Mouse (Mus musculus) C2C12 (cell line): Measurements from ENCODE around the gene Frmpd4. TPM values are rescaled to one million over a fixed set of nuclear protein-coding genes. Genes with fewer than 3 reads are reported as not detected.

Experiments
- H3K27me3 ChIP-seq: one replicate; pipeline ENCODE4 v1.6.1; 2011; ENCODE audit not compliant: control insufficient read depth, insufficient read depth, insufficient read length
- H3K36me3 ChIP-seq: one replicate; pipeline ENCODE4 v1.6.1; 2011; ENCODE audit not compliant: control insufficient read depth, insufficient read depth
- H3K4me3 ChIP-seq: one replicate; pipeline ENCODE4 v1.5.1; 2011; ENCODE audit warnings: mild to moderate bottlenecking, control low read depth; ENCODE audit not compliant: poor library complexity, insufficient read depth, severe bottlenecking
- H3K79me2 ChIP-seq: one replicate; pipeline ENCODE4 v1.6.1; 2011; ENCODE audit not compliant: control insufficient read depth, insufficient read depth
- H3K79me3 ChIP-seq: one replicate; pipeline ENCODE4 v1.6.1; 2011; ENCODE audit warnings: low read depth, control low read depth
- H3ac ChIP-seq: one replicate; pipeline ENCODE3; 2011; ENCODE audit warnings: low read depth; ENCODE audit not compliant: control insufficient read depth, insufficient read length
- CEBPB ChIP-seq: IDR thresholded peaks from one replicate; pipeline ENCODE4 v1.6.1; 2011; ENCODE audit warnings: low read depth, mild to moderate bottlenecking, control low read depth, moderate library complexity
- CTCF ChIP-seq: IDR thresholded peaks from one replicate; pipeline ENCODE4 v1.5.1; 2011; ENCODE audit not compliant: control insufficient read depth, insufficient read depth, insufficient read length
- FOSL1 ChIP-seq: IDR thresholded peaks from one replicate; pipeline ENCODE4 v1.8.0; 2011; ENCODE audit warnings: mild to moderate bottlenecking, low read length; ENCODE audit not compliant: poor library complexity, insufficient read depth, severe bottlenecking
- MAX ChIP-seq: IDR thresholded peaks from one replicate; pipeline ENCODE4 v1.6.1; 2011; ENCODE audit warnings: mild to moderate bottlenecking, control low read depth
- MYOD1 ChIP-seq: IDR thresholded peaks from one replicate; pipeline ENCODE4 v1.6.1; 2011; ENCODE audit warnings: low read depth; ENCODE audit not compliant: control insufficient read depth, insufficient read length
- MYOG ChIP-seq: IDR thresholded peaks from one replicate; pipeline ENCODE4 v1.6.1; 2011; ENCODE audit not compliant: control insufficient read depth, insufficient read length; ENCODE audit errors: extremely low read depth
- USF1 ChIP-seq: IDR thresholded peaks from one replicate; pipeline ENCODE4 v1.6.1; 2011; ENCODE audit warnings: low read depth, mild to moderate bottlenecking, control low read depth, moderate library complexity
- polyA plus RNA-seq: library from polyadenylated mRNA; unstranded; fragments of >200 nt; fragmentation: generic; extraction: Trizol; gene quantifications from one replicate; pipeline ENCODE4 v1.2.1, GENCODE M21; 2012; ENCODE audit warnings: missing spikeins

The Frmpd4 gene
- polyA plus RNA-seq, 1 experiment, result 0.04 TPM

DNA sequence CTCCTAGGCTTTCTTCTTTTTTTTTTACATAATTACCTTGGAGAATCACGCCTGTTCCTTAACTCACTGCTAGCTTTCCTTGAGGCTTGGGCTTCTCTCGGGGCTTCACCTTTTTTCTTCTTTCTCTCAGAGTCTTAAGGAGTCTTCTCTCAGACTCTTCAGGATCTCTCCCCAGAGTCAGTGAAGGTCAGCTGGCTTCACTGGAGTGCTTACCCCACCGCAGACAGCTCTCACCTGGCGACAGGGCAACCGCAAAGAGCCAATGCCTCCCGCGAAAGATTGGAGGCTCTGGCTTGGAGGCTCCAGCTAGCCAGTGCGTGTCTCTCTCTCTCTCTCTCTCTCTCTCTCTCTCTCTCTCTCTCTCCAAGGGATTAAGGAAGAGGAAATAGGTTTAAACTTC, 453.0 kb downstream of the Frmpd4 start:
- H3K27me3 ChIP-seq, result no peaks in the 10 kb centered on the region
- TF ChIP-seq FOSL1, result no peak
- TF ChIP-seq CEBPB, result no peak
- TF ChIP-seq MAX, result no peak
- no peak for TF ChIP-seq MYOD1
- no peak for TF ChIP-seq CTCF
- no peak for TF ChIP-seq USF1
- no peak for TF ChIP-seq MYOG
- no peak overlapping the region for H3ac ChIP-seq
- no peaks in the 10 kb centered on the region for H3K79me3 ChIP-seq
- H3K79me2 ChIP-seq, result no peaks in the 10 kb centered on the region
- no peaks in the 10 kb centered on the region for H3K36me3 ChIP-seq
- H3K4me3 ChIP-seq, result no peak overlapping the region

GRCm38 (mm10) chrX:168123589-168123965, 453.5 kb downstream of the Frmpd4 start:
- Histone ChIP-seq H3K27me3 (no peaks in the 10 kb centered on the region), H3ac (no peak overlapping the region), H3K4me3 (no peak overlapping the region), H3K79me2 (no peaks in the 10 kb centered on the region), H3K36me3 (no peaks in the 10 kb centered on the region), H3K79me3 (no peaks in the 10 kb centered on the region)
- TF ChIP-seq CEBPB (no peak), CTCF (no peak), MYOG (no peak), USF1 (no peak), MYOD1 (no peak), FOSL1 (no peak), MAX (no peak)

DNA sequence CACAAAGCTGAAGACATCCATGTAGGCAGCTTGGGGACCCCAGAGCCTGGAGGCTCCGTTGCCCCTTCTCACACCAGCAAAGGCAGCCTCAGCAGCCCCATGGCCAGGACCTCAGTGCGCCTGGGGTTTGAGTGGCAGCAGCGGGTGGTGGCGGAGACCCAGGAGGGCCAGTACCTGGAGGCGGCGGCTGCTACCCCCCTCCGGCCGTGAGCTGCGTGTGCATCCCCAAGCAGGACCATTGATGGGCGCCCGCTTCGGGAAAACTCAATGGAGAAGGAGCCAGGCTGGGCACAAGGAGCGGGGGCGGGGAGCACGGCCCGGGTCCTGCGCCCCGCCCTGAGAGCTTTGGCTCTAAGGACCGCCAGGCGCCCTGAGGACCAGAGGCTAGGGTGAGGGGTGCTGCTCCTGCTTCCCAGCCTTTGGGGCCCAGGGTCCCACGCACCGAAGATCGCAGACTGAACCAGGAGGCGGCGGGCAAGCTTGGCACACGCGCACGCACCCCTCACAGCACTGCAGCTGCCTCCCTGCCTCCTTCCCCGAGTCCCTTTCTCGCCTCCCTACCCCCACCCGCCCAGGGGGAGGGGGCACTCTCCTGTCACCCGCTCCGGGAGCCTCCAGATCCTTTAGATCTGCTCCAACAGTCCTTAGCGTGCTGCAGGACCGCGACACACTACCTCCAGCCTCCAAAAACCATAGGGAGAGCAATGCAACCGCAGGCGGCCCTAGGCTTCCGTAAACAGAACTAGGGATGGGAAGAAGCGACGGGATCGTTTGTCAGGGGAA, 454.0 kb downstream of the Frmpd4 start:
- Histone ChIP-seq H3ac (no peak overlapping the region), H3K27me3 (no peaks in the 10 kb centered on the region), H3K36me3 (no peaks in the 10 kb centered on the region), H3K4me3 (no peak overlapping the region), H3K79me3 (no peaks in the 10 kb centered on the region), H3K79me2 (no peaks in the 10 kb centered on the region)
- TF ChIP-seq CEBPB, result no peak
- no peak for TF ChIP-seq USF1
- no peak for TF ChIP-seq CTCF
- TF ChIP-seq MYOG, result no peak
- no peak for TF ChIP-seq MYOD1
- TF ChIP-seq FOSL1, result no peak
- TF ChIP-seq MAX, result no peak

- Histone ChIP-seq H3K4me3 (no peak overlapping the region), H3K79me2 (no peaks in the 10 kb centered on the region)
Measured at GRCm38 (mm10) chrX:168041589-168041988, 535.4 kb downstream of the Frmpd4 start.

GRCm38 (mm10) chrX:168020574-168021145, 556.4 kb downstream of the Frmpd4 start:
- Histone ChIP-seq H3K4me3 (no peak overlapping the region), H3K36me3 (no peaks in the 10 kb centered on the region), H3ac (no peak overlapping the region), H3K27me3 (no peaks in the 10 kb centered on the region), H3K79me3 (no peaks in the 10 kb centered on the region), H3K79me2 (no peaks in the 10 kb centered on the region)
- TF ChIP-seq CEBPB, result no peak
- no peak for TF ChIP-seq FOSL1
- no peak for TF ChIP-seq USF1
- TF ChIP-seq CTCF, result no peak
- TF ChIP-seq MAX, result no peak

More at GRCm38 (mm10) chrX:168041589-168041988, 535.4 kb downstream of the Frmpd4 start:
- no peak for TF ChIP-seq MAX
- H3K36me3 ChIP-seq, result no peaks in the 10 kb centered on the region
- H3K79me3 ChIP-seq, result no peaks in the 10 kb centered on the region
- no peaks in the 10 kb centered on the region for H3K27me3 ChIP-seq
- H3ac ChIP-seq, result no peak overlapping the region

DNA sequence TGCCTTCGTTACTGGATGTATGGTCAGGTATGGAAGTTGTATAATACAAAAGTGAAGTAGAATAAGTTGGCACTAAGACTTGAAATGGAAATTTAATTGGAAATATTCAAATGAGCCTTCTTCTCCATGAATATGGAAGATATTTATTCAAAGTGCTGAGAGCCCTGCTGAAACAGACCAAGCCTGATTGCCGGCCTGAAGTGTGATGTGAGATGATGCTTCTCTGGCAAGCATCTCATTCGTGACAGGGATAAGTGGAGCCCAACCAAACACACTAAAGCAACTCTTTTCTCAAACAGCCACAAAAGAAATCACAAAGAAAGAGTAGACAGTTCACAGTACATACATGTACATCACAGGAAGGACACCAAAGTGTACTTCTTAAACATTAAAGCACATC, 559.2 kb downstream of the Frmpd4 start:
- H3K36me3 ChIP-seq, result no peaks in the 10 kb centered on the region
- no peaks in the 10 kb centered on the region for H3K79me2 ChIP-seq
- no peak overlapping the region for H3ac ChIP-seq

More for the DNA sequence above, 559.2 kb downstream of the Frmpd4 start:
- Histone ChIP-seq H3K79me3 (no peaks in the 10 kb centered on the region), H3K4me3 (no peak overlapping the region), H3K27me3 (no peaks in the 10 kb centered on the region)
- TF ChIP-seq MYOG, result no peak
- TF ChIP-seq MAX, result no peak
- TF ChIP-seq USF1, result no peak
- no peak for TF ChIP-seq MYOD1
- no peak for TF ChIP-seq CEBPB
- no peak for TF ChIP-seq FOSL1
- TF ChIP-seq CTCF, result no peak
